Mouse (Mus musculus) midbrain, embryonic 15.5 days (tissue): ENCODE measurements around the gene Cnn2. TPM values are rescaled to one million over a fixed set of nuclear protein-coding genes. Genes with fewer than 3 reads are reported as not detected.

Source experiments
- ATAC-seq: fragments of 200-750 bp; cut with Nextera tagmentation; replicated peaks from 2 replicates; pipeline ENCODE4 v1.8.0; 2017; ENCODE audit warnings: moderate TSS enrichment
- H3K27ac ChIP-seq: fragments of 300-500 bp; sonication (generic); 2 replicates; pipeline ENCODE4 v1.5.1; 2015; ENCODE audit warnings: mild to moderate bottlenecking, inconsistent platforms
- H3K27me3 ChIP-seq: fragments of 300-500 bp; sonication (generic); replicated peaks from 2 replicates; pipeline ENCODE4 v1.6.1; 2015; ENCODE audit warnings: inconsistent platforms
- H3K36me3 ChIP-seq: fragments of 300-500 bp; sonication (generic); replicated peaks from 2 replicates; pipeline ENCODE4 v1.6.1; 2015; ENCODE audit warnings: inconsistent platforms
- H3K4me1 ChIP-seq: fragments of 300-500 bp; sonication (generic); 2 replicates; pipeline ENCODE4 v1.6.1; 2015; ENCODE audit warnings: inconsistent platforms
- H3K4me2 ChIP-seq: fragments of 300-500 bp; sonication (generic); 2 replicates; pipeline ENCODE4 v1.6.1; 2015; ENCODE audit warnings: inconsistent platforms, mild to moderate bottlenecking, moderate library complexity
- H3K4me3 ChIP-seq: fragments of 300-500 bp; sonication (generic); 2 replicates; pipeline ENCODE4 v1.5.1; 2015; ENCODE audit warnings: mild to moderate bottlenecking, inconsistent platforms
- H3K9ac ChIP-seq: fragments of 300-500 bp; sonication (generic); 2 replicates; pipeline ENCODE4 v1.6.1; 2015; ENCODE audit warnings: mild to moderate bottlenecking, inconsistent platforms
- H3K9me3 ChIP-seq: fragments of 300-500 bp; sonication (generic); 2 replicates; pipeline ENCODE4 v1.6.1; 2016; ENCODE audit warnings: inconsistent platforms
- WGBS: fragments of 180-500 bp; shearing (Covaris S2); methylation state at CpG from one replicate; pipeline ENCODE4 v1.1.7; 2015; ENCODE audit warnings: mixed read lengths; 5-methylcytosine and 5-hydroxymethylcytosine counted together
- polyA plus RNA-seq: library from polyadenylated mRNA; unstranded; fragments of >200 nt; fragmentation: Nextera tagmentation; extraction: Ambion mirVana; gene quantifications from 2 replicates; pipeline ENCODE4 v1.2.1, GENCODE M21; 2015

Gene Cnn2
- polyA plus RNA-seq, 1 experiment from 2014 or later, result 28.6 TPM

DNA sequence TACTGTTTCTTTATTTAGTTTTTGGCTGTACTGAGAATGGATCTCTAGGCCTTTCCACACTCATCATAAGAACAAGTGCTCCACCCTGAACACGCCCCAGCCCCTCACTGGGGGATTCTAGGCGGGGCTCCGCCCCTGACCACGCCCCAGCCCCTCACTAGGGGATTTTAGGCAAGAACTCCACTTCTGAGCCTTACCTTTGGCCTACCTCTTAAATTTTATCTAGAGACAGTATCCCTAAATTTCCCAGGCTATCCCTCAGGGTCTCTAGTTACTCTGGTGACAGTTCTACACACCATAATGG is 36.6 kb downstream of the Cnn2 start:
- Histone ChIP-seq H3K9me3 (no peaks in the 10 kb centered on the region), H3K9ac (no peak overlapping the region), H3K36me3 (no peaks in the 10 kb centered on the region), H3K4me2 (no peak overlapping the region), H3K4me3 (no peak overlapping the region), H3K27me3 (peaks cover 4% of the 10 kb centered on the region; the same call in 1 of the 2 replicates), H3K4me1 (no peaks in the 10 kb centered on the region), H3K27ac (no peak overlapping the region)
- ATAC-seq, result no peak
- 59% methylated on average over 4 of the region's 4 CpGs for WGBS

DNA sequence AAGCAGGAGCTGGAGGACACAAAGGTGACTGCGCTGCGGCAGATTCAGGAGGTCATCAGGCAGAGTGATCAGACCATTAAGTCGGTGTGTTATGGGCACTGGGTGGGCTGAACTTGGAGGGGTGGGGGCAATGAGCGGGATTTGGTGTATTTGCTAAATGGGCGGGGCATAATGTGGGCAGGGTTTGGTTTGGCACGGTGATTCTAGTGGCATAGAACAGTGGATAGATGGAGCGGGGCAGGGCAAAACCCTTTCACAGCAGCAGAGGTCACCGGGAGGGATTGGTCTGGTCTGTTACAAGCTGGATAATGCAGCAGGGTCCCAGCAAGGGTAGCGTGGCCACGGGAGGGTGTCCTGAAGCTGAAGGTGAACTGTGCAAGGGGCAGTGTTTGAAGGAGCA is 37.1 kb downstream of the Cnn2 start:
- Histone ChIP-seq H3K9me3 (no peaks in the 10 kb centered on the region), H3K27me3 (peaks cover 3% of the 10 kb centered on the region; the same call in 1 of the 2 replicates), H3K36me3 (no peaks in the 10 kb centered on the region), H3K9ac (no peak overlapping the region), H3K27ac (no peak overlapping the region), H3K4me3 (no peak overlapping the region), H3K4me1 (no peaks in the 10 kb centered on the region), H3K4me2 (no peak overlapping the region)
- 76% methylated on average over 10 of the region's 10 CpGs for WGBS
- no peak for ATAC-seq

- no peaks in the 10 kb centered on the region for H3K27me3 ChIP-seq
These were observed 37.5 kb downstream of the Cnn2 start for GRCm38 (mm10) chr10:80025889-80026288.

DNA sequence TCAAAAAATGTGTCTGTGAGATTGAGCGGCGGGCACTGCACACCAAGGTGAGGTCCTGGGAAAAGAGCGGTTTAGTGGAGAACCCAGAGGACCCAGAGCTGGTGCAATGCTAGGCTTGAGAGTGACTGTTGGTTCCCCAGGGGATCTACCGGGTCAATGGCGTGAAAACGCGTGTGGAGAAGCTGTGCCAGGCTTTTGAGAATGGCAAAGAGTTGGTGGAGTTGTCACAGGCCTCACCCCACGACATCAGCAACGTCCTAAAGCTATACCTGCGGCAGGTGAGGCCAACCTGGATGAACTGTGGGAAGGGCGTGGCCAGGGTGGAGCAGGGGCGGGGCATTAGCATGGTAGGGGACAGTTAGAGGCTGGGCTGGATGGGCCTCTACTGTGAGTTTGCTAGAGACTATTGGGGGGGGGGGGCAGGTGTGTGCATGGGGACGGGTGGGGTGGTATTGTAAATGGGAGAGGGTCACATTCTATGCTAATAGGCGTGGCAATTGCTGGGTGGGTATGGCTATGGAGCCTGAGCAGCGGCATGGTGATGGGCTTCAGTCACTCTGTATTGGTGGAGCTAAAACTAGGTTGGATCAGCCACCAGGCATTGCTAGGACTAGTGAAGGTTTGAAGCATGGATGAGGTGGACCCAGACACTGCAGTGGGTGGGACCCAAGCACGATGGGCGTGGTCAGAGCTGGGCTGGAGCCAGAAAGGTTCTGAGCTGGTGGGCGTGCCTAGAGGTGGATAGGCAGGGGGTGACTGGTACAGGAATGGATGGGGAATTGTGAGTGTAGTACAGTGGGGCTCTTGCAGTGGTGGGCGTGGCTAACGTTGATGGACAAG is 39.5 kb downstream of the Cnn2 start:
- no peak for ATAC-seq
- no peaks in the 10 kb centered on the region for H3K36me3 ChIP-seq
- no peak overlapping the region for H3K9ac ChIP-seq
- H3K4me2 ChIP-seq, result no peak overlapping the region
- H3K4me3 ChIP-seq, result no peak overlapping the region
- H3K4me1 ChIP-seq, result 0 out of 2 replicates have a peak, but pooled peaks cover 2% of the 10 kb centered on the region
- H3K9me3 ChIP-seq, result no peaks in the 10 kb centered on the region
- WGBS, result 68% methylated on average over 20 of the region's 20 CpGs
- no peak overlapping the region for H3K27ac ChIP-seq
- no peaks in the 10 kb centered on the region for H3K27me3 ChIP-seq

More at GRCm38 (mm10) chr10:80025889-80026288, 37.5 kb downstream of the Cnn2 start:
- no peaks in the 10 kb centered on the region for H3K9me3 ChIP-seq
- H3K4me1 ChIP-seq, result no peaks in the 10 kb centered on the region
- ATAC-seq, result no peak
- no peaks in the 10 kb centered on the region for H3K36me3 ChIP-seq
- H3K9ac ChIP-seq, result no peak overlapping the region
- H3K27ac ChIP-seq, result no peak overlapping the region
- WGBS, result 62% methylated on average over 12 of the region's 12 CpGs
- no peak overlapping the region for H3K4me2 ChIP-seq
- no peak overlapping the region for H3K4me3 ChIP-seq

GRCm38 (mm10) chr10:80028521-80028846 is 40.1 kb downstream of the Cnn2 start:
- H3K4me1 ChIP-seq, result 0 out of 2 replicates have a peak, but pooled peaks cover 2% of the 10 kb centered on the region
- no peaks in the 10 kb centered on the region for H3K9me3 ChIP-seq
- H3K4me2 ChIP-seq, result no peak overlapping the region
- WGBS, result 93% methylated on average over 13 of the region's 13 CpGs
- H3K4me3 ChIP-seq, result no peak overlapping the region
- H3K27ac ChIP-seq, result no peak overlapping the region
- H3K9ac ChIP-seq, result no peak overlapping the region
- H3K27me3 ChIP-seq, result no peaks in the 10 kb centered on the region
- H3K36me3 ChIP-seq, result no peaks in the 10 kb centered on the region
- no peak for ATAC-seq

DNA sequence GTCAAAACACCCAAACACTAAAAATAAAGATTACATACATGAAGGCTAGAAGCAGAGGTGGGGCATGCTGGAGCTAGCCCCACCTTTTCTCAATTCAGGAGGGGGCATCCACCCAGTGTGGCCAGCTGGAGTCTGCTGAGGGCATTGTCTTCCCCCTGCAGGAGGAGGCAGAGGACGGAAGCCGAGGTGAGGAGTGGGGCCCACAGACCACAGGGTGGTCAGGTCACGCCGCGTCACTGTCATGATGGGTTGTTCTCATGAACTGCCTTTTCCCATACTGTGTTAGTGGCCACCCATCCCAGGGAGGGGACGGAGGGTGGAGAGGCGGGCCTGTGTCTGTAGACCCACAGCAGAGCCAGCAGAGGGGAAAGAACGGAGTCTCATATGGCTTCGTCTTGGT is 41.8 kb downstream of the Cnn2 start:
- Histone ChIP-seq H3K27ac (no peak overlapping the region), H3K4me2 (no peak overlapping the region), H3K4me1 (0 out of 2 replicates have a peak, but pooled peaks cover 2% of the 10 kb centered on the region), H3K27me3 (no peaks in the 10 kb centered on the region), H3K36me3 (peaks cover 5% of the 10 kb centered on the region; the same call in 1 of the 2 replicates), H3K9ac (no peak overlapping the region), H3K4me3 (no peak overlapping the region), H3K9me3 (no peaks in the 10 kb centered on the region)
- WGBS, result 82% methylated on average over 9 of the region's 9 CpGs
- no peak for ATAC-seq

DNA sequence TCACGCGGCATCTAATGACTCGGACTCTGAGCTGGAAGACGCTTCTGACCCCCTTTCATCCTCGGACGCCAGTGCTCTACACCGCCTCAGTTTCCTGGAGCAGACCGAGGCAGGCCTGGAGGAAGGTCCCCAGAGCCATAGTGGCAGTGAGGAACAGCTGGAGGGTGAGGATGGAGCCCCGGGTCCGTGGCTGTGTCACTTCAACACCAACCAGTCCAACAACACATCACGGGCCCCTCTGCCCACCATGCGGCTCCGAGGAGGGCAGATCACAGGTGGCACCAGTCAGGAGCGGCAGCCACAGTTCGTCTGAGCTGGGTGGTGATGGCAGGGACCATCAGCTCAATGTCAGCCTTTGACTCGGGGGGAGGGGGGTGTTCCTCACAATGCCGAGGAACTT is 42.4 kb downstream of the Cnn2 start:
- peaks cover 10% of the 10 kb centered on the region; the same call in 1 of the 2 replicates for H3K36me3 ChIP-seq
- H3K4me3 ChIP-seq, result no peak overlapping the region
- H3K27me3 ChIP-seq, result no peaks in the 10 kb centered on the region
- no peak overlapping the region for H3K4me2 ChIP-seq
- no peak for ATAC-seq
- H3K9ac ChIP-seq, result no peak overlapping the region
- no peaks in the 10 kb centered on the region for H3K9me3 ChIP-seq
- H3K27ac ChIP-seq, result no peak overlapping the region
- WGBS, result 83% methylated on average over 17 of the region's 17 CpGs
- H3K4me1 ChIP-seq, result 0 out of 2 replicates have a peak, but pooled peaks cover 2% of the 10 kb centered on the region

GRCm38 (mm10) chr10:80032799-80033480 is 44.6 kb downstream of the Cnn2 start:
- Histone ChIP-seq H3K4me1 (peaks cover 5% of the 10 kb centered on the region), H3K36me3 (peaks cover 28% of the 10 kb centered on the region), H3K4me2 (no peak overlapping the region), H3K9me3 (no peaks in the 10 kb centered on the region), H3K9ac (no peak overlapping the region), H3K27ac (no peak overlapping the region), H3K27me3 (no peaks in the 10 kb centered on the region), H3K4me3 (no peak overlapping the region)
- WGBS, result 68% methylated on average over 5 of the region's 5 CpGs
- no peak for ATAC-seq

DNA sequence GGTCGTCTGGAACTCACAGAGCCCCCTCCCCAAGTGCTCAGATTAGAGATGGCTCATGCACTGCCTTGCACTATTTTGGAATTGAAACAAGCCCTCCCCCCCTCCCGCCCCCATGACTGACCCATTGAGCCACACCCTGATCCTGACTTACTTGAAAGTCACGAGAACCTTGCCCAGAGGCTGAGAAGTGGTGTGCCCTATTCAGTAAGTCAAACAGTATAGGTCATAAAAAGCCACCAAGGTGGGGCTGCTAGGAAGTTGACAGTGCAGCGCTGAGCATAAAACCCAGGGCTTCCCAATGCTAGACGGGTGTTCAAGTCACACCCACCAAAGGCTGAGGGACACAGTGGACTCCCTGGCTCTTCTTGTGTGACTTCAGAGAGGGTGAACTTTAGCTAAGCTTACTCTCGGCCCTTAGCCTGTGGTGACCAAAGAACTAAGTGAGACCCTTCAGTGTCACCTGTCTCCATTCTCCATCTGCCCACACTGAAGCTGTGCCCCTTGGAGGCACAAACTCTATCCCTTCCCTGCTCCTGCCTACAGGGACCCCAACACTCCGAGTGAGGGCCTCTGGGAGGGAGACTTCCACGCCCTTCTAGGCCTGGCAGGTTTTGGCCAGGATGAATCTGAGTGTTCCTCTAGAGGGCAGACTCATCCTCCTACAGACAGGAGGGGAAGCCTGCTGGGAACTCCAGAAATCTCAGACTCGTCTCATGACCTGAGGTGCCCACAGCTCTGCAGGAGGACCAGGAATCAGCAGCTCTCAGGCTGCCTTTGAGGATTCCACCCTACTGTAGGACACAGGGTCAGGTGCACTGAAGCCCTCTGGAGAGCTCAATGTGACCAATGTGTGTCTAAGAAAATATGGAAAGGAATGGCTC is 45.4 kb downstream of the Cnn2 start:
- H3K4me3 ChIP-seq, result no peak overlapping the region
- H3K36me3 ChIP-seq, result peaks cover 28% of the 10 kb centered on the region
- peaks cover 13% of the 10 kb centered on the region for H3K4me1 ChIP-seq
- no peak overlapping the region for H3K27ac ChIP-seq
- H3K9ac ChIP-seq, result no peak overlapping the region
- no peaks in the 10 kb centered on the region for H3K27me3 ChIP-seq
- no peak for ATAC-seq
- no peak overlapping the region for H3K4me2 ChIP-seq
- WGBS, result 47% methylated on average over 9 of the region's 9 CpGs
- H3K9me3 ChIP-seq, result no peaks in the 10 kb centered on the region

DNA sequence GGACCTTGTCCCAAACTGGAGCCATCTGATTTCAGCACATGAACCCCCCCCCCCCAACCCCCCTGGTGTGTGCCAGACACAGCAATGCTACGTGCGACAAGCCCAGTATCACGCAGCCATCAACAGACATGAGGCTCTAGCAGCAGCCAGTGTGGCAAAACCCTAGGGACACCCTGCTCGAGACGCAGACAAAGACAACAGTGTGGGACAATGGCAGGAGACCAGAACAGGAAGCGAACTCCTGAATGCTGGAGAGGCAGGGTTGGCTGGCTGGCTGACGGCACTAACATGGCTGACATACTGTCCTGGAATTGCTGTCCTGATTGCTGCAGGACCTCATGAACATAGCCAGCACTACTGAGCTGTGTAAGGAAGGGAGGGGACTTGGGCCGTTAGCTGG is 46.8 kb downstream of the Cnn2 start:
- no peak overlapping the region for H3K4me3 ChIP-seq
- no peaks in the 10 kb centered on the region for H3K9me3 ChIP-seq
- peaks cover 28% of the 10 kb centered on the region for H3K36me3 ChIP-seq
- H3K4me1 ChIP-seq, result peaks cover 20% of the 10 kb centered on the region
- WGBS, result 65% methylated on average over 8 of the region's 8 CpGs
- H3K4me2 ChIP-seq, result no peak overlapping the region
- H3K9ac ChIP-seq, result no peak overlapping the region
- no peak for ATAC-seq
- H3K27me3 ChIP-seq, result no peaks in the 10 kb centered on the region
- H3K27ac ChIP-seq, result no peak overlapping the region

GRCm38 (mm10) chr10:80035686-80036085 is 47.3 kb downstream of the Cnn2 start:
- H3K36me3 ChIP-seq, result peaks cover 28% of the 10 kb centered on the region
- no peak overlapping the region for H3K4me2 ChIP-seq
- H3K4me3 ChIP-seq, result no peak overlapping the region
- 92% methylated on average over 5 of the region's 5 CpGs for WGBS
- H3K27ac ChIP-seq, result no peak overlapping the region
- no peaks in the 10 kb centered on the region for H3K27me3 ChIP-seq
- no peak for ATAC-seq
- peaks cover 20% of the 10 kb centered on the region for H3K4me1 ChIP-seq
- H3K9ac ChIP-seq, result no peak overlapping the region
- no peaks in the 10 kb centered on the region for H3K9me3 ChIP-seq

GRCm38 (mm10) chr10:80036832-80037231 is 48.4 kb downstream of the Cnn2 start:
- Histone ChIP-seq H3K27ac (no peak overlapping the region), H3K4me1 (peaks cover 20% of the 10 kb centered on the region), H3K9me3 (no peaks in the 10 kb centered on the region), H3K9ac (no peak overlapping the region), H3K36me3 (peaks cover 28% of the 10 kb centered on the region), H3K4me3 (no peak overlapping the region), H3K27me3 (no peaks in the 10 kb centered on the region), H3K4me2 (no peak overlapping the region)
- 93% methylated on average over 13 of the region's 13 CpGs for WGBS
- no peak for ATAC-seq
